Mouse (Mus musculus) embryonic facial prominence, embryonic 13.5 days (tissue): ENCODE results near the gene Slc8a3. TPM values are rescaled to one million over a fixed set of nuclear protein-coding genes. Genes with fewer than 3 reads are reported as not detected.

ENCODE experiments used
- ATAC-seq: fragments of 200-750 bp; cut with Nextera tagmentation; 2 replicates; pipeline ENCODE4 v1.8.0; 2017; ENCODE audit warnings: low read depth; ENCODE audit not compliant: insufficient number of reproducible peaks, insufficient read depth, low FRiP score, low TSS enrichment
- H3K27ac ChIP-seq: fragments of 300-500 bp; sonication (generic); 2 replicates; pipeline ENCODE4 v1.5.1; 2015; ENCODE audit warnings: moderate library complexity, mild to moderate bottlenecking, inconsistent platforms
- H3K27me3 ChIP-seq: fragments of 300-500 bp; sonication (generic); 2 replicates; pipeline ENCODE4 v1.6.1; 2015; ENCODE audit warnings: mild to moderate bottlenecking, inconsistent platforms
- H3K36me3 ChIP-seq: fragments of 300-500 bp; sonication (generic); 2 replicates; pipeline ENCODE4 v1.6.1; 2015; ENCODE audit warnings: mild to moderate bottlenecking, inconsistent platforms
- H3K4me1 ChIP-seq: fragments of 300-500 bp; sonication (generic); 2 replicates; pipeline ENCODE4 v1.6.1; 2015; ENCODE audit warnings: inconsistent platforms
- H3K4me2 ChIP-seq: fragments of 300-500 bp; sonication (generic); 2 replicates; pipeline ENCODE4 v1.6.1; 2015; ENCODE audit warnings: moderate library complexity, mild to moderate bottlenecking, inconsistent platforms
- H3K4me3 ChIP-seq: fragments of 300-500 bp; sonication (generic); 2 replicates; pipeline ENCODE4 v1.5.1; 2015; ENCODE audit warnings: mild to moderate bottlenecking, inconsistent platforms
- H3K9ac ChIP-seq: fragments of 300-500 bp; sonication (generic); 2 replicates; pipeline ENCODE4 v1.6.1; 2015; ENCODE audit warnings: mild to moderate bottlenecking, inconsistent platforms
- H3K9me3 ChIP-seq: fragments of 300-500 bp; sonication (generic); 2 replicates; pipeline ENCODE4 v1.6.1; 2016; ENCODE audit warnings: inconsistent platforms
- WGBS: fragments of 180-500 bp; shearing (Covaris S2); methylation state at CpG from one replicate; pipeline ENCODE4 v1.1.7; 2015; ENCODE audit warnings: mixed read lengths; 5-methylcytosine and 5-hydroxymethylcytosine counted together
- polyA plus RNA-seq: library from polyadenylated mRNA; unstranded; fragments of >200 nt; fragmentation: Nextera tagmentation; extraction: Ambion mirVana; gene quantifications from 2 replicates; pipeline ENCODE4 v1.2.1, GENCODE M21; 2015

Gene Slc8a3
- polyA plus RNA-seq, 1 experiment from 2014 or later: 5.6 TPM

DNA sequence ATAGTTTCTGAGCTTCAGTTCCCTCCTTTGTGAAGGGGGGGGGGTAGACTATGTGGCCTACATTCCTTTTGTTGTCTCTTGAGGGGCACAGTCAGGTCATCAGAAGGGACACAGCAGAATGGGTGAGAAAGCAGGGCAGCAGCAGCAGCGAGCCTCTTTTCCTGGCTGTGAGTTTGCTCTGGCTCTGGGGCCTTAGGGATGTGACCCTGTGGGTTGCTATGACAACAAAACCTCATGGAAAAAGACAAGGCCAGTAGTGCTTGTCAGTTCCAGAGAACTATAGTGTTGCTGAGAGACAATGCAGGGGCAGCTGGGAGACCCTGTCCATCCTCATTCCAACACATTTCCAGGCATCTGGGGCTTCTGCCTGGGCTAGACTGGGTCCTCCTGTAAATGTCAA lies 129.8 kb downstream of the Slc8a3 start:
- Histone ChIP-seq H3K27me3 (no peaks in the 10 kb centered on the region), H3K9me3 (no peaks in the 10 kb centered on the region), H3K27ac (no peak overlapping the region), H3K36me3 (no peaks in the 10 kb centered on the region), H3K9ac (no peak overlapping the region), H3K4me3 (no peak overlapping the region), H3K4me2 (no peak overlapping the region), H3K4me1 (no peaks in the 10 kb centered on the region)
- 17% methylated on average over 1 of the region's 1 CpGs for WGBS
- no peak for ATAC-seq

DNA sequence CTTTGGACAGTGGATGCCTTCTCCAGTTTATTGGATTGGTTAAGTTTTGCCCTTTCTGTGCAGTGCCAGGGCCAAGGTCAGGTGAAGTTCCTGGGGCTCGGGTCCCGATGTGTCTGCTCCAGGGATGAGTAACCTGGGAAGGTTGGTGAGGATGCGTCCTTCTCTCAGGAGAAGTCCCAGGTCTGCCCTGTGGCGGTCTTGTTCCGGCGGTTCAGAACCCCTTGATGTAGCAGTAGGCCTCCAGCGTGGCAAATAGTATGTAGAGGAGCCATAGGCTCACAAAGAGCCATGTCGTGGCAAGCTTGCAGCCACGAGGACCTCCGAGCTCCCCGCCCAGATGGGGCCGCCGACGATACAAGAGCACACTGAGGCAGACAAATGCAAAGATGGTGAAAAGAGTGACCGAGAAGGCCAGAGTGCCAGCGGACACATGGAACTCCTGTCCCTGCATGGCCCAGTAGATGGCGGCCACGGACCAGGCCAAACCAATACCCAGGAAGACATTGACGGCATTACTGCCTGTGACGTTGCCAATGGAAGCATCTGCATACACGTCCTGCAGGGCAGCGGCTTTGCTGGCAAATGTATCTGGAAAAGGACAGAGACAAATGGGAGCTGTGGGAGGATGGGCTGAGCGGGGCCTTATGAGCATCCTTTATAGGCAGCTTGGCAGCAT lies 133.6 kb downstream of the Slc8a3 start:
- H3K36me3 ChIP-seq: no peaks in the 10 kb centered on the region
- H3K4me3 ChIP-seq: no peak overlapping the region
- ATAC-seq: no peak
- peak overlapping the region; percentile 15; the same call in 1 of the 2 replicates for H3K4me2 ChIP-seq
- no peaks in the 10 kb centered on the region for H3K9me3 ChIP-seq
- no peaks in the 10 kb centered on the region for H3K4me1 ChIP-seq
- H3K27ac ChIP-seq: no peak overlapping the region
- no peak overlapping the region for H3K9ac ChIP-seq
- H3K27me3 ChIP-seq: no peaks in the 10 kb centered on the region
- 31% methylated on average over 23 of the region's 23 CpGs for WGBS

DNA sequence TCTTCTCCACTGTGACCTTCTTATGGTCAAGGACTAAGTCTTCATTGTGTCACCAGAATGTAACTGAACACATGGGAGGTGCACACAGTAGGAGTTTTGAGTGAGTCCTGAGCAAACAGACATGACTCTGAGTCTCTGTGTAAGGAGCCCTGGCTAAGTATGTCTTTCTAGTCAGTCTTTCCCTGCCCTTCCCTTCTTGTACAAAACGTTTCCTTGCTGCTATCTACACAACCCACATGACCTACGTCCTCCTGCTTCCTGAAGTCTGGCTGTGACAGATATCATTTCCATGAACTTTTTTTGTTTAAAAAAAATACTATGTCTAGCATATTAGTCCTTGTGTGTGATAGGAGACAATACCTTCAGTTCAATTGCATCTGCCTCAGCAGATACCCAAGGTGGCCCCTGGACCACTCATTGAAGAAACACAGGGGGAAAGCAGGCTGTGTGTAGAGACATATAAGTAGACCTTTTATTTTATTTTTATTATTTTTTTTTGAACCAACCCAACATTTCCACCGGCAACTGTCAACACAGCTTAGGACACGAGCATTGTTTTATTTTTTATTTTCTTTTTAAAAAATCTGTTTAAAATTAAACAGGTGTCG lies 135.4 kb downstream of the Slc8a3 start:
- Histone ChIP-seq H3K4me1 (no peaks in the 10 kb centered on the region), H3K9me3 (no peaks in the 10 kb centered on the region), H3K4me2 (no peak overlapping the region), H3K9ac (no peak overlapping the region), H3K27me3 (no peaks in the 10 kb centered on the region), H3K27ac (no peak overlapping the region), H3K36me3 (no peaks in the 10 kb centered on the region), H3K4me3 (no peak overlapping the region)
- WGBS: 53% methylated on average over 5 of the region's 5 CpGs
- ATAC-seq: no peak

DNA sequence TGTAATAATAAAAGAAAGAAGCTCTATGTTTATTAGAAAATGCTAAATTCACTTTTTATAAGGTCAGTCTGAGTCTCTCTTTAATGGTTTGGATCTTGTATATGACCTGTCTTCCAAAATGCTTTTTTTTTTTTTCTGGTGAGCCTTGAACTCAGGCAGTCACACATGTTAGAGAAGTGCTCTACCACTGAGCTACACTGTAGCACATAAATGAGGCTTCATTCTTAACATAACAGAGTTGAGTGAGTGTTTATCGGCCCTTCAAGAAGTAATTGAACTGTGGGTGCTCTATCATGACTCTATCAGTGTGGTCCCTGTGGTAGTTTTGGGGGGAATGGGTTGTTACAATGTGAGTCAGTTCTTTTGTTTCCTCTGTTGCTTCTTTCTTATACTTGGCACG lies 139.0 kb downstream of the Slc8a3 start:
- no peaks in the 10 kb centered on the region for H3K36me3 ChIP-seq

DNA sequence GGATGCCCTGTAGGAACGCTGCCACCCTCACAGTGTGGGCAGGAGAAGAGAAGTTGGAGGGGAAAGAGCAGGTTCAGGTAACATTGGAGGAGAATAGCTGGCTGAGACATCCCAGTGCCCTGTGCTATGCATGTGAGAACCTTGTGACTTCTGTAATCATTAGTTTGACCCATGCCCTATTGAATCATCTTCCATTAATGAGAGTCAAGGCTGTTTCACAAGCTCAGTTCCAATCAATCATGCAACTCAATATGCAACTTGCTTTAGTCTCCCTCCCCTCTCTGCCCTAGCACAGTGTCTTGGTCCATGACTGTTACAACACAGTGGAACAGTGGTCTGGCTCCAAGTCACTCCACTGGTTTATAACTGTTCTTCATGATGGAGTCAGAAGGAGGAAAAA lies 143.3 kb downstream of the Slc8a3 start:
- no peaks in the 10 kb centered on the region for H3K36me3 ChIP-seq
- 88% methylated on average over 1 of the region's 1 CpGs for WGBS
- H3K4me3 ChIP-seq: no peak overlapping the region
- H3K4me1 ChIP-seq: no peaks in the 10 kb centered on the region
- H3K27ac ChIP-seq: no peak overlapping the region
- H3K9me3 ChIP-seq: no peaks in the 10 kb centered on the region
- H3K9ac ChIP-seq: no peak overlapping the region
- H3K27me3 ChIP-seq: no peaks in the 10 kb centered on the region
- ATAC-seq: no peak
- no peak overlapping the region for H3K4me2 ChIP-seq

More for the DNA sequence above, 139.0 kb downstream of the Slc8a3 start:
- Histone ChIP-seq H3K4me1 (no peaks in the 10 kb centered on the region), H3K4me2 (no peak overlapping the region), H3K9me3 (no peaks in the 10 kb centered on the region), H3K27me3 (no peaks in the 10 kb centered on the region), H3K9ac (no peak overlapping the region), H3K27ac (no peak overlapping the region), H3K4me3 (no peak overlapping the region)
- 86% methylated on average over 2 of the region's 2 CpGs for WGBS
- ATAC-seq: no peak

DNA sequence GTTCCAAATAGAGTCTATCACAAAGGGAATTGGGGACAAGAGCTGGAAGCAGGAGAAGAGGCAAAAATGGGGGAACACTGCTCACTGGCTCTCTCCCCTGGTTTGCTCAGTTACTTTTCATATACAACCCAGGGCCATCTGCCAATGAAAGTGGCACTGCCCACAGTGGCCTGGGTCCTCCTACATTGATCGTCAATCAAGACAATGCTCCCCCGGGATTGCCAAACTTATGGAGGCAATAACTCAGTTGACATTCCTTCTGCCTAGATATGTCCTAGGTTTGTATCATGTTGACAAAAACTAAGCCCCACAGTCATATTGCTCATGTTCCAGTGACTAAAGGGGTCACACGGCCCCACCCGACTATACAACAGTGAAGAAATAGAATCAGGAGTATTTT lies 144.0 kb downstream of the Slc8a3 start:
- no peaks in the 10 kb centered on the region for H3K9me3 ChIP-seq
- H3K4me3 ChIP-seq: no peak overlapping the region
- H3K4me1 ChIP-seq: no peaks in the 10 kb centered on the region
- no peak overlapping the region for H3K27ac ChIP-seq
- H3K9ac ChIP-seq: no peak overlapping the region
- WGBS: 90% methylated on average over 4 of the region's 4 CpGs
- H3K36me3 ChIP-seq: no peaks in the 10 kb centered on the region
- no peak overlapping the region for H3K4me2 ChIP-seq
- ATAC-seq: no peak
- H3K27me3 ChIP-seq: no peaks in the 10 kb centered on the region

DNA sequence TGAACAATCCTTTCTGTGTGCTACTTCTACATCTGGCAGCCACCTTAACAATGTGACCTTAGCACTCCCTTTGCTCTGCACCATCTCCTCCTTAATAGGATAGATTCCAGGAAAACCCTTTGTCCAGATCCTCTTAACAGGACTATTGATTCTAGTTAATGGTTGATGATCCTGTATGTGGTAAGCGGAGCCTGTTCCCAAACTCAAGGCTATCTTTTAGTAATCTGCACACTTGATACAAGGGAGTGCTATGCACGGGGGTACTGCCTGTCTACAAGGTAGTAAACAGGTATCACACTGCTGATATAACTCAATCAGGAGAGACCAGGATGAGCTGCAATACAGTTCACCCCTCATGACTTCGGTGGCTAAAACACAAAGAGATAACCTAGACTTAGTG lies 144.6 kb downstream of the Slc8a3 start:
- 81% methylated on average over 3 of the region's 3 CpGs for WGBS
- Histone ChIP-seq H3K36me3 (no peaks in the 10 kb centered on the region), H3K4me1 (no peaks in the 10 kb centered on the region), H3K4me2 (no peak overlapping the region), H3K27ac (no peak overlapping the region), H3K9me3 (no peaks in the 10 kb centered on the region), H3K27me3 (no peaks in the 10 kb centered on the region), H3K9ac (no peak overlapping the region), H3K4me3 (no peak overlapping the region)
- ATAC-seq: no peak

DNA sequence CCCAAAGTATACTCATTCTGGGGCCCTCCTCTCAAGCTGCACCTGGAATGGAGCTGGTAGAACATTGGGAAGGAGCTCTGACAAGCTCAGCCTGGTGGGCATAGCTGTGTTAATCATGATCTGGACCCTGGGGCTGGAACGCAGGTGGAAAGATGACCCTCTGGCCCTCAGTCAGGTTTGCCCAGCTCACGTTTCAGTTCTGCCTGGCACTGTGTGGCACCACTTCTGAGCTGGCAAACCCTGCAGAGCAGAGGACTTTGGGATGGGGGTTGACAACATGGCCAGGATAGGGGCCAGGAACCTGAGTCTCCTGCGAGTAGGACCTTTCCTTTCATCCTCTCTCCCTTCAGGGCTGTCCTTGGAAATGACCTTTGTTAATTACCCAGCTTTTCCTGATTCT lies 146.3 kb downstream of the Slc8a3 start:
- Histone ChIP-seq H3K4me3 (no peak overlapping the region), H3K9ac (no peak overlapping the region), H3K27me3 (no peaks in the 10 kb centered on the region), H3K4me2 (no peak overlapping the region), H3K27ac (no peak overlapping the region), H3K9me3 (no peaks in the 10 kb centered on the region), H3K4me1 (no peaks in the 10 kb centered on the region), H3K36me3 (no peaks in the 10 kb centered on the region)
- no peak for ATAC-seq
- 70% methylated on average over 3 of the region's 3 CpGs for WGBS

DNA sequence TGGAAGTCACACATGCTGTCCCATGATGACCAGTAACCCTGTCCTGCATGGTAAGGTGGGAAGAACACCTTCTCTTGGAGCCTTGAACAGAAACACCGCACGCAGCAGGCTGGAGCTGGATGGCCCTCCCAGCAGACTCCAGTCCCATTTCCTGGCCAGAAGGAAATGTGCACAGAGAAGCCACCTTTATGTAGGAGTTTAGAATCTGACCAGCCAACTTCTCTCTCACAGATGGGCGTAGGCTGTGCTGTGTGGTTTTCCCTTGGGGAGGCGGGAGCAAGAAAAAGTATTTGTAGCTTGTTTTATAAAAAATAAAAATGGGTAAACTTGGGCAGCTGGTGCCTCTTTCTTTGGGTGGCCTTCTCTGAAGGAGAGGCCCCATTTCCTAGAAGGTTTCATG lies 146.9 kb downstream of the Slc8a3 start:
- Histone ChIP-seq H3K9me3 (no peaks in the 10 kb centered on the region), H3K27ac (no peak overlapping the region), H3K9ac (no peak overlapping the region), H3K4me2 (no peak overlapping the region), H3K36me3 (no peaks in the 10 kb centered on the region), H3K4me1 (no peaks in the 10 kb centered on the region), H3K27me3 (no peaks in the 10 kb centered on the region), H3K4me3 (no peak overlapping the region)
- WGBS: 86% methylated on average over 4 of the region's 4 CpGs
- no peak for ATAC-seq

DNA sequence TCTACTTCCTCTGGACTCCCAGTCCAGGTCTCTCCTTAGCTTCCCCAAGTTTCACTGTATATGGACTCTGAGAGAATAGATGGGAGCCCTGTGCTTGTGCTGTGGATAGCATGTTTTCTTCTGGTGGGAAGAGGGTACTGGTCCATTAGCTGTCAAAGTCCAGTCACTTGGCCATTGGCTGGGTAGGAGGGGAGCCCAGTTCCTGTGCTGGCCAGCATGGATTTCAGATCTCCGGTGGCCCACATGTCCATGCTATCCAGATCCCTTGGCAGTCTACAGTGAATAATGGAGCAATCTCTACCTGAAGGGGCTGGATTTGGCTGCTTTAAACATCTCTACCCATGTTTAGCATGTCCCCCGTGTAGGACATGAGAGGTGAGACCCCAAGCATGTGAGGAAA lies 148.0 kb downstream of the Slc8a3 start:
- Histone ChIP-seq H3K4me1 (no peaks in the 10 kb centered on the region), H3K27me3 (no peaks in the 10 kb centered on the region), H3K27ac (no peak overlapping the region), H3K36me3 (no peaks in the 10 kb centered on the region), H3K4me3 (no peak overlapping the region), H3K4me2 (no peak overlapping the region), H3K9me3 (no peaks in the 10 kb centered on the region), H3K9ac (no peak overlapping the region)
- 80% methylated on average over 2 of the region's 2 CpGs for WGBS
- ATAC-seq: no peak

DNA sequence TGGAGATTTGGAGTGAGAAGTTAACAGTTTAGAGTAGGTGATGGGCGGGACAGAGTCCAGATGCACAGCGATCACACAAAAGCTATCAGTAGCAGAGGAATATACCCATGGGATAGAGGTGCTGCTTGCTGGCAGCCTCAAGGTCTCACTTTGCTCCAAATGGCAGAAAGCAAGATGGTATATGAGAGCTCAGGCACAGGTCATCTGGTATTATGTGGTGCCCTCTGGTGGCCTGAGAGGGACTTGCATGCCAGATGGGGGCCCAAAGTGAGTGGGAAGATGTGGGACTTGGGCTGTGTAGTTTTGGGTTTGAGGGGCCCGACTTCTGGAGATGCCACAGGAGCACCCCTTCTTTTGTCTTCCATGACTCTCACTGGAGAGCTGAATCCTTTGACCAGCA lies 150.9 kb downstream of the Slc8a3 start:
- H3K27me3 ChIP-seq: no peaks in the 10 kb centered on the region
- no peak overlapping the region for H3K27ac ChIP-seq
- no peaks in the 10 kb centered on the region for H3K36me3 ChIP-seq
- H3K9me3 ChIP-seq: no peaks in the 10 kb centered on the region
- no peaks in the 10 kb centered on the region for H3K4me1 ChIP-seq
- H3K9ac ChIP-seq: no peak overlapping the region
- H3K4me3 ChIP-seq: no peak overlapping the region
- WGBS: 66% methylated on average over 3 of the region's 3 CpGs
- H3K4me2 ChIP-seq: no peak overlapping the region
- ATAC-seq: no peak

DNA sequence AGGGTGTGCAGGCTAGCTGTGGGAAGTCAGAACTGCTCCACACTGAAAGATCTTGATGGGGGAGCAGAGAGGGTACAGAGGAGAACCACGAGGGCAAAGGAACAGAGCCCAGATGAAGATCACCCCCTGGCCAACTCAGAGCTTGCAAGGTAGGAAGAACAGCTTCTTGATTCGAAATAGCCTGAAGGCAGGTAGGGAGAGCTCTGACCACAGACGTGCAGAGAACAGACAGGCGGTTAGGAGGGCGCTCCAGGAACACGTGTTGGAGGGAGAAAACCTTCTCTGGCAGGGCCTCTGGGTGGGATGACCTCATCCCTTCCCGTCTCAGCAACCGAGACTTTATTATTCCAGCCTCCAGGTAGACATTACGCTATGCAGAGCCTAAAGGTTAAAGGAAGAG lies 157.7 kb downstream of the Slc8a3 start:
- Histone ChIP-seq H3K27ac (no peak overlapping the region), H3K9me3 (no peaks in the 10 kb centered on the region), H3K27me3 (no peaks in the 10 kb centered on the region), H3K36me3 (no peaks in the 10 kb centered on the region; the same call in 1 of the 2 replicates), H3K4me1 (peaks cover 7% of the 10 kb centered on the region; the same call in 1 of the 2 replicates), H3K4me2 (no peak overlapping the region), H3K4me3 (no peak overlapping the region), H3K9ac (no peak overlapping the region)
- 31% methylated on average over 9 of the region's 9 CpGs for WGBS
- ATAC-seq: no peak
